Mouse (Mus musculus) R1 (cell line): ENCODE data around the gene Astn2.

ENCODE experiments used
- DNase-seq: peaks from one replicate; pipeline ENCODE4 v3.0.0-alpha.2; 2018; ENCODE audit warnings: low read depth, low spot score

Gene Astn2

GRCm38 (mm10) chr4:65761658-65762057 is 642.8 kb downstream of the Astn2 start:
- no peak for DNase-seq

- no peak for DNase-seq
Measured at GRCm38 (mm10) chr4:65758875-65759201, 645.6 kb downstream of the Astn2 start.

DNA sequence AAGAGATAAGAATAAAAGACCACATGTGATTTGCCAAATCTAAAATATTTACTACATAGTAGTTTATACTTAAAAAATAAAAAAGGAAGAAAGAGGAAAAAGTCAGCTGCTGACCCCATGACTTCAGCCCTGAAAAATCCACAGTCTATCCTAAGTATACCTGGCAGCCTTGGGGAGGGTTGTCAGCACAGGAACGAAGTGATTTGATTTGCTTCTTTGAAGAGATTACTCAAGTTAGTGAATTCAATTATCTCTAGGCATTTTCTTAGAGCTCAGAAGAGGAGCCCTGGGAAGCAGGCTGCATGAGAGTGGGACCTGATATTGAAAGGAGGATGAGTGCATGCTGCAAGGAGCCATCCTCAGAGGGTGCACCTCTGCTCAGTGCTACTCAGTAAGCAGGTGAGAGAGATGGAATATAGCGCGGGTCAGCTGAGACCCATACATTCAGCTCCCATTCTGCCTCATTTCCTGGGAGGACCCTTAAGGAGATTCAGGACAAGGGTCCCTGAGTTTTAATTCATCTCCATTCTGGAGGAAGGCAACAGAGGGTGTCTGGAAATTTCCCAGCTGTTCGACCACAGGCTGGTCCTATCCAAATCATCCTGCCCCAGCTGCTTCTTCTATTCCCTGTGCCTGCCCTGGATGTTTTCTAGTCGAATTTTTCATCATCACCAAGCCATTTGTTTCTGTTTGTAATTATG is 646.1 kb downstream of the Astn2 start:
- no peak for DNase-seq

- no peak for DNase-seq
Measured at GRCm38 (mm10) chr4:65752941-65753340, 651.5 kb downstream of the Astn2 start.

- DNase-seq, result no peak
Measured at GRCm38 (mm10) chr4:65744788-65745187, 659.6 kb downstream of the Astn2 start.

GRCm38 (mm10) chr4:65744088-65744610 is 660.3 kb downstream of the Astn2 start:
- no peak for DNase-seq

GRCm38 (mm10) chr4:65743160-65743691 is 661.2 kb downstream of the Astn2 start:
- no peak for DNase-seq

GRCm38 (mm10) chr4:65724414-65724813 is 680.0 kb downstream of the Astn2 start:
- no peak for DNase-seq

- no peak for DNase-seq
Measured at GRCm38 (mm10) chr4:65719610-65720009, 684.8 kb downstream of the Astn2 start.

- no peak for DNase-seq
Measured at GRCm38 (mm10) chr4:65717899-65718298, 686.5 kb downstream of the Astn2 start.

GRCm38 (mm10) chr4:65716086-65716485 is 688.3 kb downstream of the Astn2 start:
- DNase-seq, result no peak

- no peak for DNase-seq
Measured at GRCm38 (mm10) chr4:65711678-65712077, 692.7 kb downstream of the Astn2 start.

GRCm38 (mm10) chr4:65710623-65711022 is 693.8 kb downstream of the Astn2 start:
- DNase-seq, result no peak

- no peak for DNase-seq
Measured at GRCm38 (mm10) chr4:65701848-65702247, 702.6 kb downstream of the Astn2 start.

- no peak for DNase-seq
Measured at GRCm38 (mm10) chr4:65699743-65700361, 704.6 kb downstream of the Astn2 start.

DNA sequence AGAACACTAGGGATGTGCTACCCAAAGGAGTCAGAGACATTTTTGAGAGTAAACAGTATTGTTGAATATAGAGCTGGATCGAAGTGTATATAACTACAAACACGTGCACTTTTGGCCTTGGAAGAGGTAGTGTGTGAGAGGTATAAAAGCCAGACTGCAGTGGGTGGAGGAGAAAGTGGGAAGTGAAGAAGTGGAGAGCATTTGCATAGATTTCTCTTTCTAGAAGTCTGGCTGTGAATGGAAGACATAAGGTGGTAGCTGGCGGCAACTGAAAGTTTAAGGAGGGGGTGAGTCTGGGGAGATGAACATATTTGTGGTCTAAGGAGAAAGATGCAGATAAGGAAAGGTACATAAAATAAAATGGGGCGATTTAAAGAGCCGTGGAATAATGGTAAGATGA is 709.2 kb downstream of the Astn2 start:
- DNase-seq, result no peak

GRCm38 (mm10) chr4:65694011-65694410 is 710.4 kb downstream of the Astn2 start:
- no peak for DNase-seq

DNA sequence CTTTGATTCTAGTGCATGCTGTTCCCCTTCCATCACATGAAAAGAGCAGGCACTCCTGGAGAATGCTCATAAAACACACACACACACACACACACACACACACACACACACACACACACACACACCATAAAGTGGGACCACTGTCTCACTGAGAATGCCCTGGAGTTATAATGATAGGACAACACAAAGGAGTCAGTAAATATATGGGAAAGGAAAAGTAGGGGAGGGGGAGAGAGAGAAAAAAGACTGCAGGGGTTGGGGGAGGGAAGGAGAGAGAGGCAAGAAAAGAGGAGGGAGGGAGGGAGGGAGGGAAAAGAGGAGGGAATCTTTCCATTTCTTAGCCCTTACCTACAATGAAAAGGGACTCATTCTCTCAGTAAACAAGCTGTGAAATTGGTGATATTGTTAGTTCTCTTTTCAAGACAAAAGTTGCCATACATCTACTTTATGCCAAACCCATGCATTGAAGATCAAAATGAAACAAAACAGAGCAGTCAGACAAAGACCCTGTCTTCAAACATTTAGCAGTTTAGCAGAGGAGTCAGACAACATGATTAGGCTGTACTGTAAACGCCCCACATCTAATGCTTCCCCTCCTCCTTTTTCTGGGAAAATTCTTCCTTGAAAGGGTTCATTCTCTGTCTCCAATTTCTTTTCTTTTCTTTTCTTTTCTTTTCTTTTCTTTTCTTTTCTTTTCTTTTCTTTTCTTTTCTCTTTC is 717.2 kb downstream of the Astn2 start:
- no peak for DNase-seq

- DNase-seq, result no peak
Measured at GRCm38 (mm10) chr4:65686258-65687005, 718.0 kb downstream of the Astn2 start.

DNA sequence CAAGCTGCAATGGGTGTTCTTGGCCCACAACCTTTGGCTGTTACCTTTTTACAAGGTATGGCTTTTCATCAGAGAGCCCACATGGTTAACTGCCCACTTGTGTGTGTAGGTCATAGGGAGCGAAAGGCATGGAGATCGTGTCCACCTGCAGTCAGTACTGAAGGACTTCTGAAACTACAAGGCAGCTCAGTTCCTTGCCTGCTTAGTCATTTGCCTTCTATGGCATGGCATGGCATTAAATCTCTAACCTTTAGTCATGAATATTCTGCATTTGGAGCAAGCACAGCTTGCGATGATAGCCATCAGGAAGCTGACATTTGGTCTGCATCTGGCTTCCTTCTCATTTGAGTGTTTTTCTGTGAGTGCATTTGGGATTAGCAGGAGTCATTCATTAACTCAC is 720.0 kb downstream of the Astn2 start:
- DNase-seq, result no peak

GRCm38 (mm10) chr4:65679786-65680185 is 724.6 kb downstream of the Astn2 start:
- DNase-seq, result peak; percentile 91

- DNase-seq, result peak; percentile 67
Measured at GRCm38 (mm10) chr4:65678929-65679328, 725.5 kb downstream of the Astn2 start.
